Comparison of ENCODE assay signal across 15 mouse cellular contexts in the genomic region with DNA sequence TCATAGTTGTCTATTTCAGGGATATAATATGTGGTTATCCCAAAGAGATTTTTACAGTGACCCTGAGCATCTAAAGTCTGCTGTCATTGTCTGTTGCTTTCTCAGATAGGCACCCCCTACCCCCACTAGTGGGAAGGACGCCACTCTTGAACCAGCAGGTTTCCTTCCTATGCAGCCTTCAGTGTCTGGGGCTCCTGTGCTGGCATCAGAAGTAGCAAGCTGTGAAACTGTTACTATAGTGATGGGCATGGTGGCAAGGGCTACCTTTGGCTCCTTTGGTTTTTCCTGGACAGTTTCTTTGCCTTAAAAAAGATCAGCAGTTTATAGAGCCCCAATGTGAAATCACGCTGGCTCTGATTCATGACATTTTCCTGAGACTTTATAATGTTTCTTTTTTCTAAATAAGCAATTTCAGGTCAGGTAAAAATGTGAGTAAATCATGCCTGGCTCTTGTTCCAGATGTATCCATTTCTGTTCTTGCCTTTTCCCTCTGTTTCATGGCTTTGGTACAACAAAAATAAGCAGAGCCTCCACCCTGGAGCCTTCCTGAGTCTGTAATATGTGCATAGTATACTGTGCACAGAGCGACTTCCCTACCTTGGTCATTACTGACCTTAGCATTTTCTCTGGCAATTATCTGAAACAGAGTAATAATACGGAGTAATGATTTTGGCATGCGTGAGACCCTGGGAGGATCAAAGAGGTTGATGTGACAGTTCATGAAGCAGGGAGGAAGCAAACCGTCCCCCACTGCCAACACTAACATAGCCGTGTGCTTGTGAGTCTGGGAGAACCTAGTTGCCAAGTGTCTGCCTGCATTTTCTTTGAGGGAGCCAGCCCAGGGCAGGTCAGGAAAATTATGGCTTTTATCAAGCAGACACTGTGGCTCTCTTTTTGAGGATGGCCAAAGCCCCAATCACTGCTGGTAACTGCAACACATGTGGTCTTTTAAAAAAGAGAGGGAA.
DNase-seq lines count a peak whose midpoint lies in the region; ATAC-seq and TF ChIP-seq lines count a peak whose summit lies in the region.
"Had no signal": no experiment of that assay in that cellular context is flagged by ENCODE, and none has a peak within 500 bp of the region (broad histone marks: within the 10 kb centered on the region; RNA-seq: fewer than 3 reads in every experiment).

No protein-coding gene starts in this region.

- no peak for TF ChIP-seq POLR2A in brain, embryonic 14.5 days (IDR thresholded peaks at IDR 0.05; ENCODE audit: borderline replicate concordance, extremely low read depth, insufficient read depth, insufficient read length, poor library complexity, severe bottlenecking)

- no peaks in the 10 kb centered on the region for H3K9me3 ChIP-seq in embryonic facial prominence, embryonic 12.5 days
- H3K9me3 ChIP-seq in embryonic facial prominence, embryonic 10.5 days = no peaks in the 10 kb centered on the region
- H3K9me3 ChIP-seq in kidney, embryonic 15.5 days (replicated peaks) = no peaks in the 10 kb centered on the region
- no peaks in the 10 kb centered on the region for H3K9me3 ChIP-seq in kidney, embryonic 14.5 days (ENCODE audit: control insufficient read depth, low read length)
- H3K9me3 ChIP-seq: hindbrain, embryonic 10.5 days; lung, embryonic 15.5 days; neural tube, embryonic 12.5 days had no signal

- H3K4me2 ChIP-seq in embryonic facial prominence, embryonic 12.5 days (replicated peaks) = no peak overlapping the region
- no peak overlapping the region for H3K4me2 ChIP-seq in kidney, embryonic 15.5 days
- no peak overlapping the region for H3K4me2 ChIP-seq in kidney, embryonic 14.5 days (replicated peaks; ENCODE audit: low read depth, low read length)
- H3K4me2 ChIP-seq: lung, embryonic 15.5 days; neural tube, embryonic 12.5 days had no signal

- no peak for TF ChIP-seq CTCF in brain, embryonic 14.5 days (IDR thresholded peaks at IDR 0.05; ENCODE audit: borderline replicate concordance, extremely low read depth, insufficient read depth, insufficient read length)

- H3K27ac ChIP-seq in embryonic facial prominence, embryonic 12.5 days = 0 out of 2 replicates have a peak overlapping the region, but pooled peaks have one; percentile 25
- H3K27ac ChIP-seq in embryonic facial prominence, embryonic 10.5 days (replicated peaks) = no peak overlapping the region
- H3K27ac ChIP-seq in kidney, embryonic 15.5 days = 0 out of 2 replicates have a peak overlapping the region, but pooled peaks have one; percentile 13
- no peak overlapping the region for H3K27ac ChIP-seq in kidney, embryonic 14.5 days (ENCODE audit: low read depth, low read length)
- H3K27ac ChIP-seq: heart, adult 2 months; hindbrain, embryonic 10.5 days; lung, embryonic 15.5 days; neural tube, embryonic 12.5 days had no signal

- H3K27me3 ChIP-seq in embryonic facial prominence, embryonic 12.5 days = no peaks in the 10 kb centered on the region
- no peaks in the 10 kb centered on the region for H3K27me3 ChIP-seq in embryonic facial prominence, embryonic 10.5 days (replicated peaks; ENCODE audit: low read depth, poor library complexity, severe bottlenecking)
- no peaks in the 10 kb centered on the region for H3K27me3 ChIP-seq in kidney, embryonic 15.5 days
- no peaks in the 10 kb centered on the region for H3K27me3 ChIP-seq in kidney, embryonic 14.5 days (ENCODE audit: control insufficient read depth, insufficient read depth, low read length)
- H3K27me3 ChIP-seq: lung, embryonic 15.5 days; neural tube, embryonic 12.5 days had no signal

- no peaks in the 10 kb centered on the region for H3K36me3 ChIP-seq in embryonic facial prominence, embryonic 12.5 days
- H3K36me3 ChIP-seq in embryonic facial prominence, embryonic 10.5 days (replicated peaks) = no peaks in the 10 kb centered on the region
- no peaks in the 10 kb centered on the region for H3K36me3 ChIP-seq in kidney, embryonic 15.5 days
- no peaks in the 10 kb centered on the region for H3K36me3 ChIP-seq in kidney, embryonic 14.5 days (ENCODE audit: control insufficient read depth, insufficient read depth, low read length)
- H3K36me3 ChIP-seq: hindbrain, embryonic 10.5 days; lung, embryonic 15.5 days; neural tube, embryonic 12.5 days had no signal

- no peak for DNase-seq in embryonic facial prominence, embryonic 10.5 days (ENCODE audit: low spot score)
- DNase-seq in brain, embryonic 14.5 days (ENCODE audit: low read depth) = peak; percentile 48
- peak; percentile 71 for DNase-seq in fibroblast of lung, adult 2 months (ENCODE audit: low read depth)
- DNase-seq in testis, postnatal 14 days (ENCODE audit: low spot score) = no peak
- DNase-seq: cerebellum, adult 2 months; heart, adult 2 months; kidney, adult 8-10 months; kidney, postnatal 4 days had no signal

- ATAC-seq in embryonic facial prominence, embryonic 12.5 days (ENCODE audit: insufficient number of reproducible peaks, insufficient read depth, low FRiP score, low TSS enrichment) = 0 out of 2 replicates have a peak, but pooled peaks have one; percentile 56
- ATAC-seq in kidney, embryonic 15.5 days (replicated peaks; ENCODE audit: low FRiP score) = no peak
- no peak for ATAC-seq in kidney, embryonic 14.5 days (ENCODE audit: low FRiP score, low TSS enrichment)
- ATAC-seq: inflammation-experienced regulatory T-cells, adult 6 months had no signal

- 41% methylated on average over 7 of the region's 7 CpGs for WGBS in embryonic facial prominence, embryonic 12.5 days
- WGBS in embryonic facial prominence, embryonic 10.5 days = 66% methylated on average over 7 of the region's 7 CpGs
- 42% methylated on average over 7 of the region's 7 CpGs for WGBS in kidney, embryonic 15.5 days
- WGBS in kidney, embryonic 14.5 days = 43% methylated on average over 7 of the region's 7 CpGs

- H3K4me3 ChIP-seq in embryonic facial prominence, embryonic 12.5 days = no peak overlapping the region
- no peak overlapping the region for H3K4me3 ChIP-seq in embryonic facial prominence, embryonic 10.5 days
- no peak overlapping the region for H3K4me3 ChIP-seq in kidney, embryonic 15.5 days (replicated peaks)
- H3K4me3 ChIP-seq in kidney, embryonic 14.5 days (ENCODE audit: low read length) = no peak overlapping the region
- H3K4me3 ChIP-seq: heart, adult 2 months; hindbrain, embryonic 10.5 days; lung, embryonic 15.5 days; neural tube, embryonic 12.5 days had no signal

- H3K4me1 ChIP-seq in embryonic facial prominence, embryonic 12.5 days = peaks cover 14% of the 10 kb centered on the region; the same call in 1 of the 2 replicates
- peaks cover 16% of the 10 kb centered on the region for H3K4me1 ChIP-seq in embryonic facial prominence, embryonic 10.5 days
- 0 out of 2 replicates have a peak, but pooled peaks cover 3% of the 10 kb centered on the region for H3K4me1 ChIP-seq in kidney, embryonic 15.5 days
- H3K4me1 ChIP-seq in kidney, embryonic 14.5 days (ENCODE audit: control insufficient read depth, insufficient read depth, low read length) = 0 out of 2 replicates have a peak, but pooled peaks cover 3% of the 10 kb centered on the region
- H3K4me1 ChIP-seq: hindbrain, embryonic 10.5 days; lung, embryonic 15.5 days; neural tube, embryonic 12.5 days had no signal

- H3K9ac ChIP-seq in embryonic facial prominence, embryonic 12.5 days = no peak overlapping the region
- no peak overlapping the region for H3K9ac ChIP-seq in kidney, embryonic 15.5 days
- no peak overlapping the region for H3K9ac ChIP-seq in kidney, embryonic 14.5 days (ENCODE audit: low read depth, low read length)
- H3K9ac ChIP-seq: lung, embryonic 15.5 days; neural tube, embryonic 12.5 days had no signal

Comparison
In these comparisons a context has a peak if more than half of its experiments do, and no peak if none do; other contexts are left out.
1. H3K27ac ChIP-seq: peak in embryonic facial prominence, embryonic 12.5 days (single experiment) and kidney, embryonic 15.5 days (single experiment); none in embryonic facial prominence, embryonic 10.5 days (single experiment) and kidney, embryonic 14.5 days (single experiment).
2. DNase-seq: peak in brain, embryonic 14.5 days (single experiment) and fibroblast of lung, adult 2 months (single experiment); none in embryonic facial prominence, embryonic 10.5 days (single experiment) and testis, postnatal 14 days (single experiment).